Mouse (Mus musculus) CD4-positive, CD25-positive, alpha-beta regulatory T cell, adult 9 weeks (primary cell): ENCODE measurements around the gene Chst11. TPM values are rescaled to one million over a fixed set of nuclear protein-coding genes. Genes with fewer than 3 reads are reported as not detected.

Source experiments
- polyA plus RNA-seq: library from polyadenylated mRNA; unstranded; fragments of 100-300 nt; shearing (Covaris generic); gene quantifications from one replicate; pipeline ENCODE4 v1.2.1, GENCODE M21; 2017

The Chst11 gene
- 0.12 TPM for polyA plus RNA-seq

GRCm38 (mm10) chr10:82984950-82985699 is at the start of gene Chst11:
Gene Chst11 (plus strand): TSS chr10:82985498.

Other genes starting within 250 kb of the Chst11 start
- 59.5 TPM for gene Nfyb, start 221.4 kb upstream of the Chst11 start, polyA plus RNA-seq
- 33.5 TPM for gene Txnrd1, start 151.5 kb upstream of the Chst11 start, polyA plus RNA-seq
- gene Eid3, start 118.9 kb upstream of the Chst11 start, polyA plus RNA-seq: 0.21 TPM